Mouse (Mus musculus) neural tube, postnatal 0 days (tissue): ENCODE measurements around the gene Psen2. TPM values are rescaled to one million over a fixed set of nuclear protein-coding genes. Genes with fewer than 3 reads are reported as not detected.

Experiments
- polyA plus RNA-seq: library from polyadenylated mRNA; unstranded; fragments of >200 nt; fragmentation: Nextera tagmentation; extraction: Ambion mirVana; gene quantifications from 2 replicates; pipeline ENCODE4 v1.2.1, GENCODE M21; 2015

Psen2 gene
- 24.8 and 27.1 TPM in 2 replicates for polyA plus RNA-seq

GRCm38 (mm10) chr1:180263364-180263997 lies at the start of gene Psen2:
TSS of gene Psen2 (minus strand) at chr1:180263438.

GRCm38 (mm10) chr1:180198959-180199714 lies 64.1 kb downstream of the Psen2 start, which contains the start of gene Coq8a:
TSS of gene Coq8a (minus strand) at chr1:180199602.

Other genes starting within 250 kb of the Psen2 start
- 8.9 and 9.2 TPM in 2 replicates for gene Coq8a, start 63.8 kb downstream of the Psen2 start, polyA plus RNA-seq
- 6.6 and 6.8 TPM in 2 replicates for gene Itpkb, start 67.0 kb upstream of the Psen2 start, polyA plus RNA-seq
- gene Stum, start 220.1 kb upstream of the Psen2 start, polyA plus RNA-seq, result 38.6 and 43.0 TPM in 2 replicates